Mouse (Mus musculus) G1E (cell line): ENCODE measurements around the gene Nemp1. TPM values are rescaled to one million over a fixed set of nuclear protein-coding genes. Genes with fewer than 3 reads are reported as not detected.
A peak's percentile ranks its signal among the peaks of the same experiment; 100 is the strongest.

Source experiments
- ATAC-seq: 2 replicates; pipeline ENCODE4 v1.8.0; 2016; ENCODE audit warnings: mild to moderate bottlenecking; ENCODE audit not compliant: insufficient number of reproducible peaks, poor library complexity, low FRiP score, severe bottlenecking; ENCODE audit errors: extremely low read depth
- DNase-seq: peaks from one replicate; pipeline ENCODE4 v3.0.0; 2012; ENCODE audit warnings: low spot score
- H3K27me3 ChIP-seq: 2 replicates; pipeline ENCODE4 v1.6.1; 2012; ENCODE audit warnings: mild to moderate bottlenecking, low read length, inconsistent platforms; ENCODE audit not compliant: insufficient read depth
- H3K36me3 ChIP-seq: replicated peaks from 2 replicates; pipeline ENCODE3; 2012; ENCODE audit warnings: mild to moderate bottlenecking, inconsistent platforms
- H3K4me1 ChIP-seq: 2 replicates; pipeline ENCODE4 v1.6.1; 2012; ENCODE audit warnings: low read depth, low read length, inconsistent platforms, mixed read lengths; ENCODE audit not compliant: insufficient read depth
- H3K4me3 ChIP-seq: 2 replicates; pipeline ENCODE4 v1.5.1; 2012; ENCODE audit warnings: low read depth, mild to moderate bottlenecking, inconsistent platforms, low read length, moderate library complexity, mixed read lengths
- H3K9me3 ChIP-seq: replicated peaks from 2 replicates; pipeline ENCODE4 v1.6.1; 2012; ENCODE audit warnings: inconsistent platforms
- CTCF ChIP-seq: IDR thresholded peaks from 2 replicates; pipeline ENCODE4 v1.5.1; 2012; ENCODE audit warnings: low read depth, low read length, inconsistent platforms, mixed read lengths
- GATA1 ChIP-seq: IDR thresholded peaks from 2 replicates; pipeline ENCODE4 v1.6.1; 2012; ENCODE audit warnings: borderline replicate concordance, low read length, inconsistent platforms, mixed read lengths
- GATA2 ChIP-seq: IDR thresholded peaks from 2 replicates; pipeline ENCODE4 v1.6.1; 2012; ENCODE audit warnings: low read depth, low read length, inconsistent platforms, borderline replicate concordance
- POLR2AphosphoS5 ChIP-seq: IDR thresholded peaks from 2 replicates; pipeline ENCODE4 v1.6.1; 2012; ENCODE audit warnings: low read depth, low read length, inconsistent platforms; ENCODE audit not compliant: insufficient replicate concordance
- TAL1 ChIP-seq: conservative IDR thresholded peaks from 2 replicates; pipeline ENCODE4 v1.6.1; 2012; ENCODE audit warnings: low read depth, low read length, inconsistent platforms, mixed read lengths
- polyA plus RNA-seq: library from polyadenylated mRNA; stranded (reverse); fragments of >175 nt; gene quantifications from 2 replicates; pipeline ENCODE4 v1.2.3, GENCODE M21; 2012
- total RNA-seq, 2 experiments: library from RNA; stranded (forward) in 1 of 2; stranded (reverse) in 1 of 2; fragments of 200-1000 nt in 1 of 2; fragments of >200 nt in 1 of 2; fragmentation: Nextera tagmentation in 1 of 2; gene quantifications; 2 replicates each; pipeline ENCODE4 v1.2.3; 2014 to 2017

Gene Nemp1
- total and polyA plus RNA-seq, 3 experiments, result 5.6 to 57.6 (median 40.4) TPM

- Histone ChIP-seq H3K4me1 (peaks cover 2% of the 10 kb centered on the region), H3K27me3 (peaks cover 60% of the 10 kb centered on the region), H3K9me3 (no peaks in the 10 kb centered on the region), H3K36me3 (no peaks in the 10 kb centered on the region), H3K4me3 (no peak overlapping the region)
- no peak for DNase-seq
- no peak for TF ChIP-seq POLR2AphosphoS5
- TF ChIP-seq GATA1, result no peak
- no peak for TF ChIP-seq TAL1
- TF ChIP-seq CTCF, result no peak
- no peak for TF ChIP-seq GATA2
- no peak for ATAC-seq
Observed at GRCm38 (mm10) chr10:127712736-127713135, 46.0 kb downstream of the Nemp1 start.

DNA sequence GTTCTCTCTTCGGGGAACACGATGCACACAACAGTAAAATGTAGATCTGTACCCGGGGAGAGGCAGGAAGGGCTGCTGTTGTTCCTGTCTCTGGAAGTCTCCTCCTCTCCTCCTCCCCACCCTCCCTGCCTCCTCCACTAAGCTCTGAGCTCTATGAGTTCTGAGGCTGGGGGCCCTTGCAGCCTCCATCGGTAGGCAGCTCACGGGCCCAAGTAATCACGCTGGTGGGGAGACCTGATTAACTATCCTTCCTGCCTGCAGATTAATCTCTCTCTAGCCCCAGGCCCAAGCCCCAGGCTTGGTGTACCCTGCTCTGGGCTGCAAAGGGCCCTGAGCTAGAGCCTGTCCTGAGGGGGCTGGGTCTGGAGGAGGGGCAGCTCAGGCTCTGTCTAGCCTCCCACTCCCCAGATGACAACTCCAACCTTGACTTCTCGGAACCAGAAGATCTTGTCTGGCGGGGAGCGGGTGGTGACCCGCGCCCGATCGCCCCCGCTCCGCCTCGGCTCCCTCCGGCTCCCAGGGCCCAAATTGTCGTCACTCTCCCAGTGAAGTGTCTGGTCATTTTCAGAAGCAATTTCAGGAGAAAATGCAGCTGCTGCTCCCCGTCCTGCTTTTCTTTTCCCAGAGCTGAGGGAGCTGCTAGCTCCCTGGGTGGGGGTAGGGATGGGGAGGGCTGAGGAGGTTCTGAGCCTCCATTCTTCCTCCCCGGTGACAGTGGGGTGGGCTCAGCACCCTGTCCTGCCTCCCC, 55.1 kb downstream of the Nemp1 start:
- TF ChIP-seq POLR2AphosphoS5, result no peak
- TF ChIP-seq GATA1, result no peak
- TF ChIP-seq GATA2, result no peak
- no peak for TF ChIP-seq CTCF
- no peak for TF ChIP-seq TAL1
- Histone ChIP-seq H3K4me3 (no peak overlapping the region), H3K9me3 (no peaks in the 10 kb centered on the region), H3K4me1 (peaks cover 18% of the 10 kb centered on the region), H3K27me3 (peaks cover 88% of the 10 kb centered on the region), H3K36me3 (no peaks in the 10 kb centered on the region)
- ATAC-seq (no peak), DNase-seq (no peak)

GRCm38 (mm10) chr10:127724178-127724577, 57.5 kb downstream of the Nemp1 start, which contains the start of gene Tac2:
Gene Tac2 (plus strand): TSS chr10:127724478.
- TF ChIP-seq GATA2 (no peak), TAL1 (no peak), CTCF (no peak), GATA1 (no peak), POLR2AphosphoS5 (no peak)
- DNase-seq (no peak), ATAC-seq (no peak)
- peaks cover 39% of the 10 kb centered on the region for H3K4me1 ChIP-seq
- H3K9me3 ChIP-seq, result no peaks in the 10 kb centered on the region
- no peak within 1 kb of the TSS for H3K4me3 ChIP-seq
- no peaks in the 10 kb centered on the region for H3K36me3 ChIP-seq
- peaks cover 88% of the 10 kb centered on the region for H3K27me3 ChIP-seq

- ATAC-seq (no peak), DNase-seq (no peak)
- peaks cover 79% of the 10 kb centered on the region for H3K27me3 ChIP-seq
- no peaks in the 10 kb centered on the region for H3K36me3 ChIP-seq
- TF ChIP-seq CTCF (no peak), GATA2 (no peak), POLR2AphosphoS5 (no peak), TAL1 (no peak)
- no peaks in the 10 kb centered on the region for H3K9me3 ChIP-seq
- H3K4me3 ChIP-seq, result no peak overlapping the region
- peaks cover 46% of the 10 kb centered on the region for H3K4me1 ChIP-seq
Observed at GRCm38 (mm10) chr10:127725136-127725535, 58.4 kb downstream of the Nemp1 start.

GRCm38 (mm10) chr10:127728437-127728836, 61.7 kb downstream of the Nemp1 start:
- TF ChIP-seq GATA1, result no peak
- no peak for TF ChIP-seq GATA2
- TF ChIP-seq CTCF, result no peak
- TF ChIP-seq POLR2AphosphoS5, result no peak
- TF ChIP-seq TAL1, result no peak
- H3K27me3 ChIP-seq, result peaks cover 47% of the 10 kb centered on the region
- peaks cover 68% of the 10 kb centered on the region for H3K4me1 ChIP-seq
- peak overlapping the region; percentile 31; the same call in 1 of the 2 replicates for H3K4me3 ChIP-seq
- no peaks in the 10 kb centered on the region for H3K36me3 ChIP-seq
- ATAC-seq (no peak), DNase-seq (no peak)
- no peaks in the 10 kb centered on the region for H3K9me3 ChIP-seq

- H3K4me3 ChIP-seq, result peak overlapping the region; percentile 44; the same call in 1 of the 2 replicates
- no peaks in the 10 kb centered on the region for H3K36me3 ChIP-seq
- ATAC-seq, result peak; percentile 62
- H3K9me3 ChIP-seq, result peaks cover 5% of the 10 kb centered on the region
- peaks cover 81% of the 10 kb centered on the region for H3K4me1 ChIP-seq
- H3K27me3 ChIP-seq, result peaks cover 31% of the 10 kb centered on the region
- TF ChIP-seq TAL1, result peak; percentile 61
- TF ChIP-seq POLR2AphosphoS5, result no peak
- peak; percentile 53 for DNase-seq
Observed at GRCm38 (mm10) chr10:127730285-127730932, 63.7 kb downstream of the Nemp1 start.
